Mouse (Mus musculus): ENCODE measurements around the gene Hmox1. TPM values are rescaled to one million over a fixed set of nuclear protein-coding genes. Genes with fewer than 3 reads are reported as not detected.

Hmox1 gene
- total RNA-seq, 2 experiments from 2014 or later = 4.3 to 5.1 TPM

Other genes starting within 250 kb of the Hmox1 start
- under 1 TPM in 1 of 2 experiments, not detected in 1; 0.37 TPM for gene Isx, start 220.4 kb upstream of the Hmox1 start, total RNA-seq (2021)
- 10 to 100 TPM; 23.2 to 26.1 TPM for gene Hmgxb4, start 100.3 kb upstream of the Hmox1 start, total RNA-seq (2021)
- gene Tom1, start 59.9 kb upstream of the Hmox1 start, total RNA-seq (2021) = 10 to 100 TPM; 39.8 to 46.3 TPM
- gene Mcm5, start 15.9 kb downstream of the Hmox1 start, total RNA-seq (2021) = 1 to 10 TPM; 8.3 to 8.5 TPM
- 100 to 1,000 TPM; 109 to 128 TPM for gene Rasd2, start 120.3 kb downstream of the Hmox1 start, total RNA-seq (2021)